20 mouse cellular contexts compared by ENCODE assay signal in the genomic region with DNA sequence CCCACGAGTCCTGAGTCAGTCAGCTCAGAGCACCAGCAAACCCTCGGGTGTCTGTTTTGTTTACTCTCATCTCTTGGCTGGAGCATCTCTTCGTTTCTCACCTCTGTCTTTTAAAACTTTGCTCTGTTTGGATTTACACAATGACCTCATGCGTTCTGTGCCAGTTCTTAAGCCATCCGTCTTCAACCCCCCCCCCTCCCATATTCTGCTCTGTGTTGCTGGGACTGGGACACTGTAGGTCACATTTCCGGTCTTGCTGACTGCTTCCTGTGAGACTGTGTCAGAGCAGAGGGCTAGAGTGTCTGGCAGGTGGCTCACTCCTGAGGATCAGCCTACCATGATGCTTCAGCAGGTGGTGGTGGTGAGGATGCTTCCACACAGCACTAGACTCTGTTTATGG.
"Had no signal": no experiment of that assay in that cellular context is flagged by ENCODE, and none has a peak within 500 bp of the region (broad histone marks: within the 10 kb centered on the region; RNA-seq: fewer than 3 reads in every experiment).

No protein-coding gene starts in this region.

- H3K9ac ChIP-seq: liver, embryonic 12.5 days; liver, embryonic 14.5 days; lung, embryonic 15.5 days; midbrain, embryonic 13.5 days; neural tube, embryonic 13.5 days; neural tube, embryonic 15.5 days; stomach, embryonic 15.5 days had no signal

- H3K27me3 ChIP-seq: liver, embryonic 12.5 days; lung, embryonic 15.5 days; midbrain, embryonic 13.5 days; stomach, embryonic 15.5 days had no signal

- H3K27ac ChIP-seq: liver, embryonic 12.5 days; liver, embryonic 14.5 days; lung, embryonic 15.5 days; midbrain, embryonic 10.5 days; midbrain, embryonic 13.5 days; neural tube, embryonic 13.5 days; neural tube, embryonic 15.5 days; stomach, embryonic 15.5 days; stomach, postnatal 0 days had no signal

- DNase-seq: lung, adult 18-20 months; lung, postnatal 10 days; lung, postnatal 36 days; retina, postnatal 1 day; right cerebral cortex, adult 18-20 months; right cerebral cortex, postnatal 14 days; thymus, adult 2 months; thymus, postnatal 25 days; thymus, postnatal 4 days had no signal

- H3K4me1 ChIP-seq: liver, embryonic 12.5 days; midbrain, embryonic 10.5 days; midbrain, embryonic 13.5 days had no signal

- ATAC-seq: liver, embryonic 12.5 days; midbrain, embryonic 13.5 days; midbrain, embryonic 16.5 days had no signal

- H3K9me3 ChIP-seq: liver, embryonic 12.5 days; lung, embryonic 15.5 days; midbrain, embryonic 10.5 days; midbrain, embryonic 13.5 days; neural tube, embryonic 13.5 days; neural tube, embryonic 15.5 days; stomach, embryonic 15.5 days had no signal

- H3K4me2 ChIP-seq: liver, embryonic 12.5 days; lung, embryonic 15.5 days; midbrain, embryonic 13.5 days; neural tube, embryonic 13.5 days; neural tube, embryonic 15.5 days; stomach, embryonic 15.5 days had no signal

- H3K4me3 ChIP-seq: liver, embryonic 12.5 days; lung, embryonic 15.5 days; midbrain, embryonic 10.5 days; midbrain, embryonic 13.5 days; myocyte; neural tube, embryonic 13.5 days; neural tube, embryonic 15.5 days; stomach, embryonic 15.5 days had no signal

- H3K36me3 ChIP-seq: liver, embryonic 12.5 days; lung, embryonic 15.5 days; midbrain, embryonic 10.5 days; midbrain, embryonic 13.5 days; neural tube, embryonic 13.5 days; neural tube, embryonic 15.5 days; stomach, embryonic 15.5 days had no signal
